Mouse (Mus musculus): ENCODE data around the gene Cntnap1.
A peak's percentile ranks its signal among the peaks of the same experiment; 100 is the strongest.
"Not testable (repeated sequence)": the region's sequence is repeated elsewhere in the genome, so short reads cannot be mapped to it uniquely, and the experiment has no call there.

Gene Cntnap1

DNA sequence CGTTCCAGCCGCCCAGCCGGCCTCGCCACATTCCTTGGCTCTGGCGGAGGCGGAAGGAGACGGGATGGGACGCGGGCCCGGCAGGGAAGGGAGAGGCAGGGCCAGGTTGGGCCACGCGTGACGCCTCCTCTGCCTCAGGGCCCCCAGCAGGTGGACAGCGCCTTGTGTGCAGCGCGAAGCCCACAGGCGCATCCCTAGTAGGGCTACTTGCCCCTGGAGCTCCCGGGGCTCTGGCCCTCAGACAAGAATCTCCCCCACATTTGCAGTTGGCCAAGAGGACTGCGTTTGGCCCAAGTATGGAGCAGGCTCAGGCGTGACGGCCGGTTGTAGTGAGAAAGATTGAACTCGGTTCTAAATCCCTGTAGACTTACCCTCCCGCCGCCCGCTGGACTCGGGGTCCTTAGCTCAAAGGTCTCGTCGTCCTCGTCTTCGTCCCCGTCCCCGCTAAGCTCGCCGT is at the start of gene Cntnap1:
TSS of gene Cntnap1 (plus strand) at position 170 of the 457 bp plus-strand sequence.
- DNase-seq (ENCODE audit: low spot score in 2 of 2) = no peak

GRCm38 (mm10) chr11:101120545-101121188 is 49.7 kb upstream of the Cntnap1 start:
- peak in 1 of 2 experiments; percentile 12 for DNase-seq (ENCODE audit: low spot score in 2 of 2)

DNA sequence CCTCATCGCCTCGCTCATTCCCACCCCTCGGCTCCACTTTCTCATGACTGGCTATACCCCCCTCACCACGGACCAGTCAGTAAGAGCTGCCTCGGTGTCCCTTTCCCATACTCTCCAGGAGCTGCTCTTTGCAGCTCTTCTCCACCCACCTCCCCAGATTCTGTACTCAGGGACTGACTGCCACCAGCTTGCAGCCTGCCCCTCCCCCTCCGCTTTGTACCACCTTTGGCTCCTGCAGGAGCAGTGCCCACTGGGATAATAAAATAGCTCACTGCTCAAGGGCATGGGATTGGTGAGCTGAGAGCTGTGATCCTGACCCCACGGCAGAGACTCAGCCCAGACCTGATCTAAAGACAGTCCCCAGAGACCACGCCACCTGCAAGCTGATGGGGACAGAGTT is 45.8 kb upstream of the Cntnap1 start:
- not testable (repeated sequence) for DNase-seq (ENCODE audit: low spot score in 2 of 2)

GRCm38 (mm10) chr11:101125008-101125407 is 45.3 kb upstream of the Cntnap1 start:
- DNase-seq (ENCODE audit: low spot score in 2 of 2) = not testable (repeated sequence)

- no peak for DNase-seq (ENCODE audit: low spot score in 2 of 2)
Observed at GRCm38 (mm10) chr11:101127075-101127474, 43.2 kb upstream of the Cntnap1 start.

DNA sequence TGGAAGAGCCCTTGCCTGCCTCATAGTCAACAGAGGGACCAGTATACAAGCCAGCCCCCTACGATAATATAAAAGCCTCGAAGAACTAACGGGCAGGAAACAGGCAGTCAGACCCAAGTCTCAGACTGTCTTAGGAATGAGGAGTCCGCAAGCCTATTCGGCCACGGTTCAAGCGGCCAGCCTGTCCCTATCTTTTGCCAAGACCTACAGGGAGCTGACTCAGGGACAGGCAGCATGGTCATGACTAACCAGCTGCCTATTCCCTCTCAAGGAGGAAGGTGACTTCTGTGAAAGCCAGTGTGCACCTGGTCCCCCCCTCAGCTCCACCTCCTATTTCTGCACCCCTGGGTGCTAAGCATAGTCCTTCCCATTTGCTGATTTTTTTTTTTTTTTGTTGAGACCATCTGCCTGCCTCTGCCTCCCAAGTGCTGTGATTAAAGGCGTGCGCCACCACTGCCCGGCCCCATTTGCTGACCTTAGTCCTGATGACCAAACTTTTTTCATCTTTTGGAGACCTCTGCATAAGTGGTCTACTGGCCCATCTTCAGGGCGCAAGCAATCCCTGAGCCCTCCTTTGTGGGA is 41.2 kb upstream of the Cntnap1 start:
- DNase-seq (ENCODE audit: low spot score in 2 of 2) = no peak

- no peak for DNase-seq (ENCODE audit: low spot score in 2 of 2)
Observed at GRCm38 (mm10) chr11:101130056-101130756, 40.1 kb upstream of the Cntnap1 start.

DNA sequence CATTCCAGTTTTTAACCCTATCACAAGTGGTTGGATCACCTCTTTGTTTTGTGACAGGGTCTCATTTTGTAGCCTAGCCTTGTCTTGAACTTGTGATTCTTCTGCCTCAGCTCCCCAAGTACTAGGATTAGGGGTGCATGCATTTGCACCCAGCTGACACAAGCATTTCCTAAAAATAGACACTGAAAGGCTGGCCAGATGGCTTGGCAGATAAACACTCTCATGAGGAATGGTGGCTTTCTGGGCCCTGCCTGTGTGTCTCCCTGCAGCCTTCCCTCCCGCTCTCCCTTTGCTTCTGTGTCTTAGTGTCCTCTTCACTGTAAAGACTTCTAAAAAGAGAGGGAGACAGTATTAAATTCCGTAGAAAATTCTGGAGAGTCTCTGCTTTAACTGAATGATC is 39.1 kb upstream of the Cntnap1 start:
- no peak for DNase-seq (ENCODE audit: low spot score in 2 of 2)

GRCm38 (mm10) chr11:101131701-101132100 is 38.6 kb upstream of the Cntnap1 start:
- DNase-seq (ENCODE audit: low spot score in 2 of 2) = no peak

DNA sequence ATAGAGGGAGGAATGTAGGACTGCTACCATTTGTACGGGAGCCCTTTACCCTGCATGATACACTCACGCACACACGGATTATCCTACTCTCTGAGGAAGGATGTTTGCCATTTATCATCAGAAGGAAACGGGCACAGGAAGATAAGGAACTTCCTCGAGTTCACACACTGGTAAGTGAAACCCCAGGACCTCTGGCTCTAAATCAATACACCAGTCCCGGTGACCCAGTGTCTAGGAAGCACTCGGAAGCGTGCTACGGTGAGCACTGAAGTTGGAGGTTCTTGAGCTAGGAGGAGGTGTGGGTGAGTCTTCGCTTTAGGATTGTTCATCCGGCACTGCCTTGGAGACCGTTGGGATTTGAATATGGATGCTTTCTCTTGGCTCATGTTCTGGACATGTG is 37.3 kb upstream of the Cntnap1 start:
- no peak for DNase-seq (ENCODE audit: low spot score in 2 of 2)

- no peak for DNase-seq (ENCODE audit: low spot score in 2 of 2)
Observed at GRCm38 (mm10) chr11:101134217-101134865, 36.0 kb upstream of the Cntnap1 start.

GRCm38 (mm10) chr11:101137000-101137399 is 33.3 kb upstream of the Cntnap1 start:
- DNase-seq (ENCODE audit: low spot score in 2 of 2) = no peak

- no peak for DNase-seq (ENCODE audit: low spot score in 2 of 2)
Observed at GRCm38 (mm10) chr11:101138536-101139181, 31.7 kb upstream of the Cntnap1 start.

DNA sequence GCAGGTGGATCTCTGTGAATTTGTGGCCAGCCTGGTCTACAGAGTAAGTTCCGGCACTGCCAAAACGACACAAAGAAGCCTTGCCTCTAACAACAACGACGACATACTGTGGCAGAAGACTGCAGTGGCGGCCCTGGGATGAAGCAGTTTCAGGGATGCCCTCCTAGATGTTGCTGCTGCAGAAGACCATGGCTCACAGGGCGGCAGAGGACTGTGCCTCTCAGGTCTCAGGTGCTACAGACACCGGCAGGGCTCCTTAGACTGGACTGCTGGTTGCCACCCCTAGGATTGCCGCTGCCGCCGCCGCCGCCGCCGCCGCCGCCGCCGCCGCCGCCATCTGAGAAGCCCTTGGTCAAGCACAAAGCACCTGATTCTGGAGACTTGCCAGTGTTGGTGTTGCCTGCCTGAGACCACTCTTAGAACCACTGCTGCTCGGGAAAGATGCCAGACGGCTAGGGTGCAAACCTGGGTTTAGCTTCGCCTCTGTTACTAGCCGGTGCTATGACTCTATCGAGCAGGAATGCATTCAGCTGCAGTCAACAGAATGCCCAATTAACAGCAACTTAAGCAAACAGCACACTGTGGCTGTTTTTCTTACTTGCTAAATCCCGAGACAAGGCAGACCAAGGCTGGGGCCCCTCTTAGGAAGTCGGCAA is 30.0 kb upstream of the Cntnap1 start:
- no peak for DNase-seq (ENCODE audit: low spot score in 2 of 2)

DNA sequence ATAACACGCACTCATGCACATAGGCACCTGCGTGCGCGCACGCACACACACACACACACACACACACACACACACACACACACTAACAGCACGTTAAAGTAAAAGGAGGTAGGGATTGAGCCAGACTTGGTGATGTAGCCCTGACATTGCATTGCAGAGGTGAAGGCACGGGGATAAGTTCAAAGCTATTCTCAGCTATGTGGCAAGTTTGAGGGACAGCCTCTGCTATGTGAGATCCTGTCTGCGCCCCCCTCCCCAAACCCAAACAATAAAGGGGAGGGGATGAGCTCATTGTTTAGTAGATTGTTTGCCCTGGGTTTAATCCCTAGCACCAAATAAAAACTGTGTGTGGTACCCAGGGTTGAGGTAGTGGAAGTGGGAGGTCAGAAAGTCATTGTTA is 29.2 kb upstream of the Cntnap1 start:
- no peak for DNase-seq (ENCODE audit: low spot score in 2 of 2)

DNA sequence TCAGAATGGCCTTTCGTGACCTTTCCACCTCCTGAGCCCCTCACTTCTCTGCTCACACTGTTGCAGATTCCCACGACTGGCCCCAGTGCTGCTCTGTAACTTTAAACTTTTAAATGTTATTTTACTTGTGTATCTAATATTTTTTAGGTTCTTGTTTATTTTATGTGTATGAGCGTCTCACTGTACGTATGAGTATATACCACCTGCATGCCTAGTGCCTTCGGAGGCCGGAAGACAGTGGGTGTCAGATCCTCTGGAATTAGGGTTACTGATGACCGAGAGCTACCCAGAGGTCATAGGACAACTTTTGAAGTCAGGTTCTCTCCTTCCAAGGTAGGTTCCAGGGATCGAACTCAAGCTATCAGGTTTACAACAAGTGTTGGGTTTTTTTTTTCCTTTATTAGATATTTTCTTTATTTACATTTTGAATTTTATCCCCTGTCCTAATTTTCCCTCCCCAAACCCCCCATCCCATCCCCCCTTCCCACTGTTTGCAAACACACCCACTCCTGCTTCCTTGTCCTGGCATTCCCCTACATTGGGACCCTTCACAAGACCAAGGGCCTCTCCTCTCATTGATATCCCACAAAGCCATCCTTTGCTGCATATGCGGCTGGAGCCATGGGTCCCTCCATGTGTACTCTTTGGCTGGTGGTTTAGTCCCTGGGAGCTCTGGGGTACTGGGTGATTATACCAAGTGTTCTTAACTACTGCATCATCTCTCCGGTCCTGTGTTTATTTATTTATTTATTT is 27.9 kb upstream of the Cntnap1 start:
- DNase-seq (ENCODE audit: low spot score in 2 of 2) = no peak

DNA sequence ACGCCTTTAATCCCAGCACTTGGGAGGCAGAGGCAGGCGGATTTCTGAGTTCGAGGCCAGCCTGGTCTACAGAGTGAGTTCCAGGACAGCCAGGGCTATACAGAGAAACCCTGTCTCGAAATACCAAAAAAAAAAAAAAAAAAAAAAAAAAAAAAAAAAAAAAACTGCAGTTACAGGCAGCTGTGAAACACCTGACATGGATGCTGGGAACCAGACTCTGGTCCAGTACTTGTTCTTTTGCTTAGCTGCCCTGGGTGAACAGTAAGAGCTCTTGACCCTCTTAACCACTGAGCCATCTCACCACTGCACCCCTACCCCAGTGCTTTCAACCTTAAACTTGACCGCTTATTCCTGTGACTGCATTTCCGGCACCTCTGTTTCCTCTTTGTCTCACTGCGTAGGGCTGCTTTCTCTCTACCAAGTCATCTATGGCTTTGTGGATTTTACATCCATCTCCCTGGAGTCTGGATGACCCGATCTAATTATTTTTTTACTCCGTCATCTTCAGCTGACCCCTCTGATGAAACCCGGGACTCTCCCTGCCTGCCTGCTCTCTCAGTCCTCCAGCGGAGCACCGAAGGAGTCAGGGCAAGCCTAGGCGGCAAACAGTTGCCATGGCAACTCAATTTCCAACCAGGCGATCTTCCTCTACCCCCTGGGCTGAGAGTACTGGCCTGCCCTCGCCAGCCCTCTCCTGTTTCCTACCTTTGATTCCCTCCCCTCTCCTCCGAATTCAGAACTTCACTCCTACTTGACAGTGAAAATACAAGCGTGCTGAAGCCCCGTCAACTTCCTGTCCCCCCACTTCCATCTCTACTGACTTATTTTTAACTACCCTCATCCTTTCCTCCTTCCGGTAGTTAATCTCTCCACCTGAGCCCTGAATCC is 26.7 kb upstream of the Cntnap1 start:
- peak; percentile 44 to 51 for DNase-seq (ENCODE audit: low spot score in 2 of 2)

DNA sequence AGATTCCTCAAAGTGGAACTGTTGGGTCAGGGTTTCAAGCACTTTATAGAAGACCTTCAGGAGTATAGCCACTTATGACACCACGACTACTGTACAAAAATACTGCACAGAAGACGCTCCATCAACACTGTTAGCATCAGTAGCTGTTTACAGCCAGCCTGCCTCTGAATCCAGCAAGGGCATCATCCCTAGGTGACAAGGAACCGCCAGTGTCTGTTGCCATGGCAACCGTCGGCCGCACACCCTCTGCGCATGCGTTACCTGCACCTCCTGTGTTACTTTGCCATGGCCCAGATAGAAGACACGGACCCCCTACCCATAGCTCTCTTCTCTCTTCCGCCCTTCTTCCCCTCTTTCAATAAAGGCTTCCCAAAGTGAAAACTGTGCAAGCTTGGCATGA is 23.9 kb upstream of the Cntnap1 start:
- no peak for DNase-seq (ENCODE audit: low spot score in 2 of 2)

DNA sequence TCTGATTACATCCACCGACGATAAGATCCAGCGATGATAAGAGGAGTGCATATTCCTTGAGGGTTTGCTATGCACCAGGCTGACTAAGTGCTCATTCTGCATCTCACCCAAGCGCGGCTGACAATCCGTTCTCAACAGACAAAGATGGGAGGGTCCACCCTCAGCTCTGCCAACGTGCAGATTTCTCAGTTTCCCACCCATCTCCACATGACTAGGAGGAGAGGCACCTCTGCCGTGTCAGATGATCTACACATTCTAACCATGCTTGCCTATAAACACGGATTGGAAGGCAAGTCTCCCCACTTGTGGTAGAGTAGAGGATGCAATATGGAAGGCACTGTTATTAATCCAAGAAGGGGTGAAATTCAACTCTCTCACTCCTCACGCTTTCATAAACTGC is 21.6 kb upstream of the Cntnap1 start:
- no peak for DNase-seq (ENCODE audit: low spot score in 2 of 2)
